Mouse (Mus musculus) embryonic facial prominence, embryonic 12.5 days (tissue): ENCODE results near the gene Thg1l. TPM values are rescaled to one million over a fixed set of nuclear protein-coding genes. Genes with fewer than 3 reads are reported as not detected.

Experiments
- ATAC-seq: fragments of 200-750 bp; cut with Nextera tagmentation; 2 replicates; pipeline ENCODE4 v1.8.0; 2017; ENCODE audit not compliant: insufficient number of reproducible peaks, insufficient read depth, low FRiP score, low TSS enrichment
- H3K27ac ChIP-seq: fragments of 300-500 bp; sonication (generic); 2 replicates; pipeline ENCODE4 v1.5.1; 2016; ENCODE audit warnings: mild to moderate bottlenecking
- H3K27me3 ChIP-seq: fragments of 300-500 bp; sonication (generic); 2 replicates; pipeline ENCODE4 v1.6.1; 2016; ENCODE audit warnings: mild to moderate bottlenecking, moderate library complexity
- H3K36me3 ChIP-seq: fragments of 300-500 bp; sonication (generic); 2 replicates; pipeline ENCODE4 v1.6.1; 2016; ENCODE audit warnings: mild to moderate bottlenecking
- H3K4me1 ChIP-seq: fragments of 300-500 bp; sonication (generic); 2 replicates; pipeline ENCODE4 v1.6.1; 2016
- H3K4me2 ChIP-seq: fragments of 300-500 bp; sonication (generic); replicated peaks from 2 replicates; pipeline ENCODE4 v1.6.1; 2016; ENCODE audit warnings: mild to moderate bottlenecking, moderate library complexity
- H3K4me3 ChIP-seq: fragments of 300-500 bp; sonication (generic); 2 replicates; pipeline ENCODE4 v1.5.1; 2016; ENCODE audit warnings: mild to moderate bottlenecking
- H3K9ac ChIP-seq: fragments of 300-500 bp; sonication (generic); 2 replicates; pipeline ENCODE4 v1.6.1; 2016; ENCODE audit warnings: mild to moderate bottlenecking, moderate library complexity
- H3K9me3 ChIP-seq: fragments of 300-500 bp; sonication (generic); 2 replicates; pipeline ENCODE4 v1.6.1; 2016; ENCODE audit warnings: mild to moderate bottlenecking, moderate library complexity
- WGBS: fragments of 180-500 bp; shearing (Covaris S2); methylation state at CpG from one replicate; pipeline ENCODE4 v1.1.7; 2016; 5-methylcytosine and 5-hydroxymethylcytosine counted together
- polyA plus RNA-seq: library from polyadenylated mRNA; unstranded; fragments of >200 nt; fragmentation: Nextera tagmentation; extraction: Ambion mirVana; gene quantifications from 2 replicates; pipeline ENCODE4 v1.2.1, GENCODE M21; 2016

The Thg1l gene
- polyA plus RNA-seq, 1 experiment from 2014 or later: 13.5 TPM

DNA sequence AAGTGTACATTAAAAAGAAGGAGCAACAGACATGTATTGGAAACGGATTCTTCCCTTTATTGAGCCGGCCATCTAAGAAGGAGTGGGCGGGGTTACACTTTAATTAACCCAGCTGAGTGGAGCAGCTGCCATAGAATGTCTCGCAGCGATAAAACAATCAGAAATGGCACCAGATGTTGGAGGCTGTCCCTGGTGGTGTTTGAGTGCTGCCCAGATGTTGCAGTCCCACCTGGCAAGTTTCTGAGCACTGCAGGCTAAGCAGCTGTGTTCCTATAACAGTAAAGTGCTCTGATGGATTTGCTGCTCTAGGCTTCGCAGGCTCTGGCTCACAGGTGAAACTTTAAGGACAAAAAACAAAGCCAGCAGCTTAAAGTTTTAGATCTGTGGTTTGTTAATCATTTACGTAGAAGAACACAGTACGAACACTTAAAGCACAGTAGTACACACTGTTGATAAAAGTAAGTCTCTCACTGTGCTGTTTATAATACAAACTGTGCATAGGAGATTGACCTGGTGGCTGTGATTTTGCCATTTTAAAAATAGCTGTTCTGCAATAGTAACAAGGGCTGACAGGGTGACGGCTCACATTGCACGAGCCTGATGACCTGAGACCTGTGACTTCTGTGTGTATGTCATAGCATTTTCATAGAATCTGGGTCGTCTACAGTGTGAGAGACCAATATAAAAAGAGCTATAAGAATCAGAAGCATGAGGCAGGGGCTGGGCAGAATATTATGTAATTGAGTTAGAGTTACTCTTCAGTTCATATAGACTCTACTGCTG lies 54.9 kb downstream of the Thg1l start:
- Histone ChIP-seq H3K4me3 (no peak overlapping the region), H3K27ac (no peak overlapping the region), H3K4me1 (no peaks in the 10 kb centered on the region), H3K4me2 (no peak overlapping the region), H3K9me3 (no peaks in the 10 kb centered on the region), H3K9ac (no peak overlapping the region), H3K36me3 (peaks cover 20% of the 10 kb centered on the region), H3K27me3 (no peaks in the 10 kb centered on the region)
- no peak for ATAC-seq
- 70% methylated on average over 11 of the region's 11 CpGs for WGBS

DNA sequence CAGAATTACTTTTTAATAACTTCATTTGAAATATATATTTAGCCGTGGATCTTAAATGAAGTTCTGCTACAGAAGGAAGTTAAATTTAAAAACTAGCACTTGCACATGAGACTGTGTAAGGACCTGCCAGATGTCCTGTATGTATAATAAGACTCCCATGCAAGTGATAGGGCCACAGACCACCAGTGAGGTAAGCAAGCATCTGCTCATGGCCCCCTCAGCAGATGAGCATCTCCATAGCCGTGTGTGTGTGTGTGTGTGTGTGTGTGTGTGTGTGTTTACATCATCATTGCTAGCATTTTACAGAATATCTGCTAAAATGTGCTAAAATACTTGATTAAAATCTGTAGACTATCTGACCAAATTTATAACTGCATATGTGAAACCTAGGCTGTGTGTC lies 57.9 kb downstream of the Thg1l start:
- Histone ChIP-seq H3K36me3 (peaks cover 37% of the 10 kb centered on the region), H3K9ac (no peak overlapping the region), H3K27me3 (no peaks in the 10 kb centered on the region), H3K4me3 (no peak overlapping the region), H3K27ac (no peak overlapping the region), H3K4me2 (no peak overlapping the region), H3K9me3 (no peaks in the 10 kb centered on the region), H3K4me1 (no peaks in the 10 kb centered on the region)
- ATAC-seq: no peak
- 82% methylated on average over 2 of the region's 2 CpGs for WGBS

Other genes starting within 250 kb of the Thg1l start
- 99.5 and 100 TPM in 2 replicates for gene Clint1, start 103.4 kb downstream of the Thg1l start, polyA plus RNA-seq
- gene Lsm11, start 10.6 kb downstream of the Thg1l start, polyA plus RNA-seq: 9.3 and 11.0 TPM in 2 replicates
- gene Sox30, start 24.8 kb upstream of the Thg1l start, polyA plus RNA-seq: 0.33 and 0.43 TPM in 2 replicates
- 4.1 and 4.2 TPM in 2 replicates for gene Gm12166, start 96.8 kb upstream of the Thg1l start, polyA plus RNA-seq
- gene Adam19, start 100.5 kb upstream of the Thg1l start, polyA plus RNA-seq: 18.5 and 18.9 TPM in 2 replicates
- 0.43 and 0.79 TPM in 2 replicates for gene Nipal4, start 211.0 kb upstream of the Thg1l start, polyA plus RNA-seq